Mouse (Mus musculus) cerebellum, adult 11 months (tissue): ENCODE measurements at regions not wholly inside any gene's neighbourhood (a gene's known extent, or its start where the extent isn't known, plus 50 kb on each side); places are given as distances from the start of the nearest gene placed in this dataset.
"Not testable (repeated sequence)": the region's sequence is repeated elsewhere in the genome, so short reads cannot be mapped to it uniquely, and the experiment has no call there.

Experiments used
- DNase-seq: peaks from one replicate; pipeline ENCODE4 v3.0.0; 2022

DNA sequence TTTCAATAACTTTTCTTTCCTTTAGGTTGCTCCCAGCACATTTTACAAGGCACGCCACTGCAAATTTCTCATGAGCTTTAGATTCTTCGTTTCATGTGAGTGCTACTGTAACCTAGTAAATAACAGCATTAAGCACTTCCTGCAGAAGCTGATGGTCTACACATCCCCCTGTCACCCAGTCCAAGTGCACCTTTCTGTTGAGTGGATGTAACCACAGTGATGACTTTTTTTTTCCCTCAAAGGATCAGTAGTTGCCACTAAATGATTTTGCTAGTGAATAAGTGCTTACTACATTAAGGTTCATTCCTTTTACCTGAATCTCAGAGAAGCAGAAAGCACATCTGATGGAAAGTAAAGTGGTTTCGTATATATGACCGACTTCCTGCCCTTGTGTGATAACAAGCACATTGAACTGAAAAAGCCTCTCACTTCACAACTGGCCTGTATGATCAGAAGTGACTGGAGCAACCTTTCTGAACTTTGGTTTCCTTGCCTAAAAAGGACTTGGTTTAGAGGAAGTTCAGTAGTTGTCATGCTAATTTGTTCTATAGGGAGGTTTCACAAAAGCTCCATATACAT lies 453.0 kb upstream of the Klf6 start:
- DNase-seq = no peak

DNA sequence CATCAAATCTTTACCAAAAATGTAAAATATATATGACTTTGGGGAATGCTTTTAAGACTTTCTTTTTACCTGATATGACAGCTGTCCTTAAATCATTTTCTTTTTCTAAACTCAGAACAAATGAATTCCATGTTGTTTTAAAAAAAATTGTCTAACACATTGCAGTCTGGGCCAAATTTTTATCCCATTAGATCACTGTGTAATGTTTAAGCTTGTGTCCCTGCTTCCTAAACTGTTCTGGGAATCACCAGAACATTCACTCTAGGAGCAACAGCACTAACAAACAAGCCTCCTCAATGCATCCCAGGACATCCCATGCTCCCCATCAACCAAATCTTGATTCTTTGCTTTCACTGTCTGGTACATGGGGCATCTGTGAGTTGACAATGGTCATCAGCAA lies 449.2 kb upstream of the Klf6 start:
- no peak for DNase-seq

DNA sequence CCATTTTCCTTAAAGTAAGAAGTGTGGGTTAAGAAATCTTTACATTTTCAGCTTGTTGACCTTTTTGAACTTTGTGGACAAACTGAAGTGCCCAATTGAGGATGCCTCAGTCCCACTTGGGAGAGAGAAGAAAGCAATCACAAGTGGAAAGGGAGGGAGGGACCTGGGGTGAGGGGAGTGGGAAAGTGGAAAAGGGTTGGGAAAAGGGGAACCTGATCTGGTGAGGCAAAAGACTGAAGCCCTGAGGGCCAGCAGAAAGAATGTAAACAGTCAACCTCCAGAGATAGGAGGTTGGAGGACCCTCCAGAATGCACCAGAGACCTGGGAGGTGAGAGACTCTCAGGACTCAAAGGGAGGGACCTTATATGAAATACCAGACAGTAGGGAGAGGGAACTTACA lies 448.3 kb upstream of the Klf6 start:
- DNase-seq = not testable (repeated sequence)

DNA sequence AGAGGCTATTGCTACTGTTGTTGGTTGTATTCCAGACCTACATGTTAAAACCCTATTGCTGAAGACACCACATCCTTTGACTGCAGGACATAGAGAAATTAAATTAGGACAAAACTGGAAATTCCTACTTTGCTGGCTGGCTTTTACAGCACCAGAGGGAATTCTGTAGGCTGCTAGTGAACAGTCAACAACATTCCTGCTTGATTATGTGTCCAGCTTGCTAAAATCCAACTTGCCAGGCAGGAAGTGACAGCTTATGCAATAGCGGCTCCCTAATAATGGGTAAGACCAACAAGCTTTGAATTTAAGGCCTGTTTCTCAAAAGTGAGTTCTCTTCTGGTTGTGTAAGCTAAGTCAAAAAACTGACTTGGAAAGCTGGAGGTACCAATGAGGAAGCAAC lies 437.2 kb upstream of the Klf6 start:
- DNase-seq = no peak

DNA sequence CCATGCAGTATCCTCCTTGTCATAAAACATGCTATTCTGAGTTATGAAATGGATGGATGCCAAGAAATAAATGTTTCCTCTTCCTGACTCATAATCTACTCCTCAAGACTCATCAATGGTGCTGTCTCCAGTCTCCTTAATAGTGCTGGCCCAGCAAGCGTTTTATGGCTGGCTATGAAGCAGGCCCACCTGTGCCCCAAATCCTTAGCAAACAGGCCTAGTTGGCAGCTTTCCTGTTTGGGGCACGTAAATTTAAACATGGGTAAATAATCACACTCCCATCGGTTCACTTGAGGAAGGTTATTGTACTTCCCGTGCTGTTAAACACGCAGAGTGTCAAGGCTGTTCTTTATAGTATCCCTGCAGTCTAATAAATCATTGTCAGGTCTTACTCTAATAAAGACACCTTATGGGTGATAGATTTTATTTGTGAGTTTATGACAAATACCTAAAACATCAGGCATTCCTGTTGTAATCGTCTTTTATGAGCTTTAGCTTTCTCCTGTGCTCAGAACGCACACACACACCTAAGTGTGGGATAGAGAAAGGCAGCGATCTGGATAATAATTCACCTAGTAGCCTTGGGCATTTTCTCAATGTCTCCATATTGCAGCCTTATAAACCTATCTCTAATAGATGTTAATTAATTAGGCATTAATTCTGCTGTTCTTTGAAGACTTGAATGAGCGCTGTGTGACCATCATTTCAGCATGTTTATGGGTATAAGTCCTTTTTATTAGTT lies 435.6 kb upstream of the Klf6 start:
- no peak for DNase-seq

DNA sequence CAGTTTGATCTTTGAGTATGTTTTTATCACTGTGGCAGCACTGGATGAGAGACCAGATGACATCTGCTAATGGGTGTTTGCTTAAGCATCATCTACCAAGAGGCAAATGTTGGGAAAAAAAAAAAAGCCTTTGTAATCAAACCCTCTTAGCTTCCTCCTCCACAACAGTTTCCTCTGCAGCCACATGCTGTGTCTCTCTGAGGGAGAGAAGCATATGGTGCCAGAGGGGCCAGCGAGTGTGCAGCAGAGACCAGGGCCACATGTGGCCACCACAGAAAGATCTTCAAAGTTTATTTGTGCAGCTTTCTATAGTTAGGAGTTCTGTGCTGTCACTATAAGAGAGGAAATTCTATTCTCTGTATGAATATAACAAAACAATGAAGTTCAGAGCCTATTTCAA lies 427.6 kb upstream of the Klf6 start:
- no peak for DNase-seq

DNA sequence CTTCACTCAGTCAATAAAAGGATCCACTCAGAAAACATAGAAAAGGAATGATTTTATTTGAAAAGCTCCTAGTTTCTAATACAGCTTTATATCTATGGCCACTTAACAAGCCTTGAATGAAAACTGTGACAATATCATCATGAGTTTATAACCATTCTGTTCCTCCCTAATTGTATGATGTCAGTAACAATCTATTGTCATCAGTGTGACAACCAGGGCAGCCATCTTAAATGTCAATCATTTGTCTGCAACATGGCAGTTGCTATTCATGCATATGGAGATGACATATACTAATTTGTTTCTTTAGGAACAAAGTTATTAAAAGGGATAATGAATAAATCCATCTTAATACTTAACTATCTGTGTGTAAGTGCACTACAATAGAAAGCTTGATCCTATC lies 426.2 kb upstream of the Klf6 start:
- no peak for DNase-seq

DNA sequence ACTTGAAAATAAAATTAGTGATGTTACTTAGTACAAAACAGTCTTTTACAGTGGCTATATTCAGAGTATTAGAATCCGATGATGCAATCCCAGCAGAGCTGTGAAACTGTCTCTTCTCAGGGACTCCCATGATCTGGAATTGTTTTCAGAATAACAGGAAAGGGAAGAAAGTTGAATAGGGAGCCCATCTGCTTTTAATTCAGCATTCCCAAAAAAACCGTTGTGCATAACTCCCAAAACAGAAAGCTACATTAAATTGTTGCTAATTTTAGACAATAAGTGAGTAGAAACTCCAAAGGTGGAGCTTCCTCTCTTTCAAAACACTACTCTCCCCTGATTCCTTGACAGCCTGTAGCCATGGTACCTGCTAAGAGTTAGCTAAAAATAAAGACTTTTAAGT lies 425.1 kb upstream of the Klf6 start:
- DNase-seq = no peak

DNA sequence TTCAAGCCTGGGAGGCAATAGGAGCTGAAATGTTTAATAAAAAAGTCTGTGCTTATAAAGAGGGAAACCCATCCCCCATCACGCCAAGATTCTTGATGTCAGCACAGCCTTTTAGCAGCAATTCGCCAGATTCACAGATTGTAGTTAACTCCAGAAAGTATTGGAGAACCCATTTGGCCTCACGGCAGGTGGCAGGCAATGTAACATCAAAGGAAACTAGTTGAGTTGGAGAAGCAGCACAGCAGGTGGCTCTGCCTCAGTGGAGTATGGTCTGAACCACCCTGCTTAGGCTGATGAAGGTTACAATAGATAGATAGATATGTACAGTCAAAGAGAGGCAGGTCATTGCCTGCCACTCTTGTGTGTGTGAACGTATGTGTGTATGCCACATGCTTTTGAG lies 420.8 kb upstream of the Klf6 start:
- DNase-seq = no peak

DNA sequence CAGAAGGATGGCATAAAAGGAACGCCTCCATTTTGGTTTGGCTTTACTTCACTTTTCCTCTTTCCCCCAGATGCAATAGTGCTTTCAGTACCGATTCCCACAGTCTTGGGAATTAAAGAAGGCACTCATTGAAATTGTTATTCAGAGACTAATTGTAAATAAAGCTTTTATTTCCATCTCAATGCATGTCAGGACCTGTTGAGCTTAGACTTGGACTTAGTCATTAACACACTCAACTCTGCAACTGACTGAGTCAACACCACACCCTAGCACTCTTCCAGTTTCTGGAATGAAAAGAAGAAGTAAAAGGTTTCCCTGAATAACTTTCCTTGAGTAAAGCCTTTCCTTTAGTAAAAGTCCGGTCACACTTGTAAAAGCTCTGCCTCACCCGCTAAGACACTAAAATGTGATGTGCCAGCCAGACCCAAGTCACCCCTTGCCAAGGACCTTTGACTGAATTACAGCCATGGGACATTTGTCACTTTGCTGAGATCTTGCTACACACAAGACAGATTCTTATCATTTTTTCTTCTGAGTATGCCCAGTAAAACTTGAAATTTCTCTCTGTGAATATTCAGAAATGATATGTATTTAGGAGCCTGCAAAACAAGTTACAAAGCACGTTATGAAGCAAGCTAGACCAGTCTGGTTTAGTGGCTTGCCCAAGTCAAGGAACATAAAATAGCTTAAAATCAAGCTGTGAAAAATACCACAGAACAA lies 416.4 kb upstream of the Klf6 start:
- no peak for DNase-seq

DNA sequence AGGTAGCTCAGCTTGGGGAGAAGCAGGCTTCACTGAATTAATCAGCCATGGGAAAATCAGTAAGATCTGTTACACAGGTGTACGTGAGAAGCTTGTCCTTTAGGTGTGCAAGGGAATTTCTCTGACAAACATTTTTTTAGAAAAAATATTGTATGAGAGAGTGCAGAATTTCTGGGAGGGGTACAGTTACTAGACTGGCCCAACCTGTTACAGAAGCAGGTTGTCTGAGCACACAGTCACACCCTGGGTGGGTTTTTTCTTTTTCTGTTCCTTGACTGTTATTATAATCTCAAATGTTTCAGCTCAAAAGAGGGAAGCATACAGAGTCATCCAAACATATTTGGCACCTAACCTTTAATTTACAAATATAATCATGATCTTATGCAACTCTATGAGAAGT lies 412.7 kb upstream of the Klf6 start:
- DNase-seq = no peak

DNA sequence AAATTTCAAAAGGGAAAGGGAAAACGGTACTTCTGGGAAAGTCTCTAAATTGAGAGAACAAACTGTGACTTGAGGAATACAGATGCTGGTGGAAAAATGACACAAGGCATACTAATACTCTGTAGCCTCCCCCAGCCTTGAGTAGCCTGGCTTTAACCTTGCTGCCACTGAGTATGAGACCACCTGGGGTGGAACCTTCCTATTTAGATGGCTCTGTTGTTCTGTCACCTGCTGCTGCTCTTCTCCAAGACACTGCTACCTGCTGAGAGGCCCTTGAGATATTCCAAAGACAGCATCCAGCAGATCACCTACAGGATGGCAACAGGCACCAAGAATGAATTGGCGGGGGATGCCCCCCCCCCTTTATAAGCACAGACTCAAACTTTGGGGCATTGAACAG lies 380.5 kb upstream of the Klf6 start:
- no peak for DNase-seq

DNA sequence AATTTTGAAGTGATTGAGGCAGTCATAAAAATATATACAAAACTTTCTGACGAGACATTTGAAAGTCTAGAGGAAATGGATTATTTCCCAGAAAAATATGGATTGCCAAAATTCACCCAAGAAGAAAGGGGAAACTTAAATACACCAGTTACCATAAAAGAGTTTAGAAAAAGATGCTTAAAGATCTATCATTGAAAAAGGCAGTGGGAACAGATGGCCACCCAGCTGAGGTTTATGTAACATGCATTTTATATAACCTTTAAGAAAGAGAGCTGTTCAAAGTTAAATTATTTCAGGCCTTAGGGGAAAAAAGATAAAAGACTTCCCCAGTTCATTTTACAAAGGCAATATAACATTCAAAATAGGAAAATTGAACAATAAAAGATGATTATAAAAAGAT lies 369.0 kb upstream of the Klf6 start:
- no peak for DNase-seq

DNA sequence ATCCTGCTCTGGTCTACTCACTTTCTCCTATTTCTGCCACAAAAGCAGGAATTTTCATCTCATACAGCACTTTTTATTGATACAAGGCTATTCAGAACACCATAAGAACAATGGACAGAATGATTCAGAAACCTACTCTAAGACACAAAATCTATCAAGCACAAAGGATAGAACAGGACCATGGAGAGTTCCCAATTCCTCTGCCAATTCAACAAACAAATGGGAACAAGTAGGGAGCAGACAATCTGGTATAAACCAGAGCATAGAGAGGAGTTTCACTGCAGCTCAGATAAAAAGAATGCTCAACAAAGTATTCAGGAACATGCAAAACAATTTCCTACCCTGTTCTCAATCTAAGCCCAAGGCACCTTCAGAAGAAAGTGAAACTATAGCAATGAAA lies 363.7 kb upstream of the Klf6 start:
- no peak for DNase-seq

DNA sequence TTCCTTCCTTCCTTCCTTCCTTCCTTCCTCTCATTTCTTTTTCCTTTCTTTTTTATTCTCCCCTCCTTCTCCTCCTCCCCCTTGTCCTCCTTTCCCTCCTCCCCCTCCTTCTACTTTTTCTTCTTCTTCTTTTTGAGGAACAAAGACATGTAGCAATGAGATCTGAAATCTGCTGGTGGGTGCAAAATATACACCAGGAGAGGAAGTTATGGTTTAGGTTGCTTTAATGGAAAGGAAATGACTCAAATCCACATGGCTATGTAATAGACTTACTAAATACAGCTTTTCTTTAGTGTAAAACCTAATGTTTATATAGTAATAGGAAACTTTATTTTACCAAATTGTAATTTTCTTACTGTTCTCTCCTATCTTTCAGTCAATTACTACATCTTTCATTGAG lies 349.5 kb upstream of the Klf6 start:
- no peak for DNase-seq

DNA sequence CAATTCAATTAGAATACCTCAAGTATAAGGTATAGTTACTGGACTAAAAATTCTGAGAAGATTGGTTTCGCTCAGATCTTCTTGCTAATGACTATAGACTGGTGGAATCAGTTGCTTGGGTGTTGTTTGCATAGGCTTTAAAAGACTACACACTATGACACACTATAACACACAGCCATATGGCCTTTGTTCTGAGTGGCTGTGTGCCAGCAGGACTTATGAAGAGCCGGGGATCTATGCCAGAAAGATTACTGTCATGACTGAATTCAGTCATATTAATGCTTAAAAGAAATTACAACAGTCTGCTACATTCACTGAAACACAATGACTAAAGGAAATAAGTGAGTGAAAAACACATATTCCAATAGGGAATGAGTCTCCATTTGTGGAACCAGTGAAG lies 345.7 kb upstream of the Klf6 start:
- no peak for DNase-seq

DNA sequence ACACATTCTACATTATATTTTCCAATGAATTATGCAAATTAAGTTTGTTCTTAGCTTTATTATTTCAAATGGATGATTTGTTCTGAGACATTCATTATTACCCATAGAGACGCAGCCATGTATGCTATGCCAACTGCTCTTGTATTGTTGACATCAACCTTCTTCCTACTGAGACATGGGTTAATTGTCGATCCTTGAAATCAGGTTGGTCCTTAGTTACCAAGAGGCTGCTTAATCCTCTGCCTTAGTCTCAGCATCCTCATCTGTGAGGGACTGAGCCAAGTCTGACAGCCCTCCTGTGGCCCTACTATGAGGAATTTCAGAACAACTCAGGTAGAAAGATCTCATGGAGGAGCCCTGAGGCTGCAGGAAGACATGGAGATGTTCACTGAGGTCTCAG lies 345.2 kb upstream of the Klf6 start:
- DNase-seq = no peak

DNA sequence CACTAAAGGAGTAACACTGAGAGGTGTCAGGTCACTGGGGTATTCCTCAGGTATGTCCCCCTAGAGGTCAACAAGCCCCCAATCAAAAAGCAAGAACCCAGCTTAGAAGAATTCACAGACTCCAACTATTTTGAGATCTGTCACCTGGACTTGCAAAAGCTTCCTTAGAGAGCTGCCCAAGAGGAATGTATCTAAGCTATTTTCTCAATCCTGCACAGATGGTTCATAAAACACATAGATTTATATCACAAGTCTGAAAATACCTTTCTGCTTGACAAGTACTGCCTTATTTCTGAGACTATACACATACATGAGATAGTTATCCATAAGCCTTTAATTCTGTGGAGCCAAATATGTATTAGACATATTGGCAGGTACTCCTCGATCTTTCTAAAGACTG lies 342.1 kb upstream of the Klf6 start:
- no peak for DNase-seq

DNA sequence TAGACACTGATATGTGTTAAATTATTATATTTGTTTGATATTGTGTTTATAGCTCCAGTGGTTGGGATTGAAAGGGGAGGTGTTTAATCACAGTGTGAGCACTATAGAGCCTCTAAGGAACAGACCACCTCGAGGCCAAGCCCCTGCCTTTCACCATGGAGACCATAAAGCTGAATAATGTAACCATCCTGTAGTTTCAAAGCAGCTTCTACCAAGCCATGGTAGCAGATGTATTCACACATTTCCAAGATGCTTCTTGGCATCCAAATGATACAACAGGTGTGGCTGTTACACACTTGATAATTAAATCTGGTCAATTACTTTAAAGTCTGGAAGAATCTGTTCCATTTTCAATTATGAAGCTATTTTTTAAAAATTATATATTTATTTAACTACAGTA lies 341.7 kb upstream of the Klf6 start:
- DNase-seq = no peak

DNA sequence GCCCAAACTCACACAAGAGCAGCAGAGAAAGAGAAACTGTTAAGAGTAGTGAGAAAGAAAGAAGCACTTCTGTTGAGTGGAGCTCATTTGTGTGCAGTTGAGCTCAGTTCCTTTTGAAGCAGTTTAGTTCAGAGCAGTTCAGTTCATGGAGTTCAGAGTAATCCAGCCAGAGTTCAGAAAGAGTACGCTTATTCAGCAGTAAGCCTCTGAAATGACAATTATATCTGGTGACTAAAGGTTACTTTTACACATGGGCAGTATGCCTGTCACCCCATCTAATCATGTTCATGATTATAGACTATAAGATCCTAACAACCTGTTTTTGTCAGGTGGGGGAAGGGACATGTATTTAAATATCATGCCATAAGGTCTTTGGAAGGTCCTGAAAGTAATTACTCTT lies 333.9 kb upstream of the Klf6 start:
- DNase-seq = no peak

DNA sequence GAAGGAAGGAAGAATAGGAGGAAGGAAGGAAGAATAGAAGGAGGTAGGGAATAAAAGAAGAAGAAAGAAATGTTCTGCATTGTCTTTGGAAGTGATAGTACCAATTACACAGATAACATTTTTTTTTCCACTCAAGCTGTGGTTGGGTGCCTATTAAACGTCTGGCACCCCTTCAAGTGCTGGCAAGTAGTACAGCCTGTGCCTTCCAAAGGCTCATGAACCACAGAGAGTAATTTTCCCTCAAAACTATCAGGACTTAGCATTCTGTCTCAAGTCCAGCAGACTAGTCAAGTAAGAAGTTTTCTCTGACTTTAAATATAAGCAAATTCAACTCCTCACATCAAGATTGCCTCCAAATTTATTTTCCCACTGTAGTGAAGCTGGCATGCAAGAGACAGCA lies 321.0 kb upstream of the Klf6 start:
- no peak for DNase-seq

DNA sequence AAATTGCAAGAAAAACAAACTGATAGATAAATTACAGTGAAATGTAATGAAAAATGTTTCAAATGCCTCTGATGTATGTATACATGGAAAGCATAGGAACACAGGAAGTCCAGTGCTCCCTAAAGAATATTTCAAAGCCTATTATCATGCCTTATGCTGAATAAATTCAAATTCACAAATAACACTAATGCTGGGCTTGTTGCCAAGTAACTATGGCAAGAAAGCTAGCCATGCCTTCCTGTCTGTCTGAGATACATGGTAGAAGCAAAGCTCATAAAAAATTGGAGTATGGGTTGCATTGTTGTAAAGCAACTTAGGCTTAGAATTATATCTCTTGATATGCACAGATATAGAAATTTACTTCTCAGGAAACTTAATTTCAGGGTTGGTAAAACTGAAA lies 315.8 kb upstream of the Klf6 start:
- DNase-seq = no peak

DNA sequence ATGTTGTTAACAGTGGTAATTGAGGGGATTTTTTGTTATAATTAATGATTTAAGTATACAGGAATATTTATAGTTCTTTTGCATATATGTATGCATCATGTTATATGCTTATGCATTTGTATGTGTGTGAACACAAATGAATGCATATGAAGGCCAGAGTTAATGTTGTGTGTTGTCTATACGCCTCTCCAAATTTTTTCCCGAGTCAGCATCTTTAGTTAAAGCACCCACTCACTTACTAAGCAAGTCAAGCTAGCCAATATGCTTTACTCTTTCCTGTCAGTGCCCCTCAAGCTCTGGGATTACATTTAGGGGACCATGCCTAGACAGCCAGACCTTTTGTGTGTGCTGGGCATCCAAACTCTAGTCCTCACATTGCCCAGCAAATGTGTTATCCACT lies 315.3 kb upstream of the Klf6 start:
- DNase-seq = no peak

DNA sequence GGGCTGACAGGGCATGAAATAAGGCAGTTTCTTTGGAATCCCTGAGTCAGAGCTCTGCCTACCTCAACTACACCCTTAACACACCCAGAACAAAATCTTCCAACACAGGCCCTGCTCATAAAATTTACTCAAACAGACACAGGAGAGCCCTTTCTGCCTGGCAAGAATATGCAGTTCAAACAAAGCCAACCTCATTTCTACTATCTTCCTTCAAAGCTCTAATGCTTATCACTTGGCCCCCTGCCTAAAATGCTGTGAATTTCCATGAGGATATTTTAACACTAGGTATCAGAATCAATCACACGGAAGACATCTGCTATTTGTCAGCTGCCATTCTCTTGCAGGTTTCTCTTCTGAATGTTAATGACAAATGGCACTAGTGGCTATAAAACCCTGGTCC lies 314.3 kb upstream of the Klf6 start:
- DNase-seq = no peak

DNA sequence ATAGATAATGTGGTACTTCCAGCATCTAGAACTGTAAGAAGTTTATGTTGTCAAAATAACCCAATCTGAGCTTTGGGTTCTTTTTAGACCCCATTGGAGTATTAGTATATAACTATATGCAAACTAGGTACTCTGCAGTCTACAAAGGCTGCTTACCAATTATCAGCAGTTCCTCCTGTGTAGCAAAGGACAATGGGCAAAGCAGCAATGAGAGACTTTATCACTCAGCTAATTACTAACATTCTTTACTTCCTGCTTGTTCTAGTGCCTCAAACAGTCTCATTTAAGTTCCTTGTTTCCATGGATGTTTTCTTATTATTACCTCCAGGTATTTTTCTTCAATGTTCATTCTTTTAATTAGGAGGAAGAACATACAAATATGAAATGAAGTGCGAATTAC lies 312.5 kb upstream of the Klf6 start:
- DNase-seq = no peak
